Mouse (Mus musculus) liver, embryonic 14.5 days (tissue): ENCODE measurements at regions not wholly inside any gene's neighbourhood (a gene's known extent, or its start where the extent isn't known, plus 50 kb on each side); places are given as distances from the start of the nearest gene placed in this dataset.

Source experiments
- ATAC-seq: fragments of 200-750 bp; cut with Nextera tagmentation; 2 replicates; pipeline ENCODE4 v1.8.0; 2017; ENCODE audit warnings: moderate number of reproducible peaks, mild to moderate bottlenecking, moderate library complexity; ENCODE audit not compliant: insufficient read depth
- DNase-seq, 3 experiments: peaks; one replicate each; pipeline ENCODE4 v3.0.0-alpha.2; 2012 to 2013; ENCODE audit warnings: low read depth in 3 of 3, low spot score in 3 of 3
- H3K27ac ChIP-seq: fragments of 300-500 bp; sonication (generic); 2 replicates; pipeline ENCODE4 v1.5.1; 2014; ENCODE audit warnings: moderate library complexity, mild to moderate bottlenecking, control low read depth, inconsistent platforms
- H3K27me3 ChIP-seq: fragments of 300-500 bp; sonication (generic); 2 replicates; pipeline ENCODE4 v1.6.1; 2014; ENCODE audit warnings: mild to moderate bottlenecking, low read length, moderate library complexity; ENCODE audit not compliant: control insufficient read depth, insufficient read depth
- H3K36me3 ChIP-seq: fragments of 300-500 bp; sonication (generic); replicated peaks from 2 replicates; pipeline ENCODE4 v1.6.1; 2014; ENCODE audit warnings: low read depth; ENCODE audit not compliant: control insufficient read depth, insufficient read depth
- H3K4me1 ChIP-seq, 2 experiments: fragments of 200-500 bp in 1 of 2; fragments of 300-500 bp in 1 of 2; sonication (generic) in 1 of 2; replicated peaks; 2 replicates each; pipeline ENCODE4 v1.6.1; 2012 to 2014; ENCODE audit warnings: antibody characterized with exemption in 1 of 2, inconsistent platforms in 1 of 2, low read length in 1 of 2; ENCODE audit not compliant: control insufficient read depth in 2 of 2, insufficient read depth in 2 of 2
- H3K4me2 ChIP-seq: fragments of 300-500 bp; sonication (generic); 2 replicates; pipeline ENCODE4 v1.6.1; 2014; ENCODE audit warnings: low read depth, mild to moderate bottlenecking, control low read depth, moderate library complexity
- H3K4me3 ChIP-seq, 2 experiments: fragments of 200-500 bp in 1 of 2; fragments of 300-500 bp in 1 of 2; sonication (generic) in 1 of 2; 2 replicates each; pipeline ENCODE4 v1.5.1; 2012 to 2014; ENCODE audit warnings: low read depth in 2 of 2, low read length in 2 of 2, mild to moderate bottlenecking in 2 of 2, control low read depth in 1 of 2, inconsistent platforms in 1 of 2, moderate library complexity in 1 of 2; ENCODE audit not compliant: insufficient read depth in 1 of 2
- H3K9ac ChIP-seq: fragments of 300-500 bp; sonication (generic); replicated peaks from 2 replicates; pipeline ENCODE4 v1.6.1; 2014; ENCODE audit warnings: mild to moderate bottlenecking, control low read depth, moderate library complexity
- H3K9me3 ChIP-seq: fragments of 300-500 bp; sonication (generic); 2 replicates; pipeline ENCODE4 v1.6.1; 2016; ENCODE audit warnings: low read length, mixed read lengths; ENCODE audit not compliant: control insufficient read depth
- CTCF ChIP-seq: IDR thresholded peaks from 2 replicates; pipeline ENCODE4 v1.5.1; 2016; ENCODE audit warnings: antibody characterized with exemption, low read depth, control low read depth
- EP300 ChIP-seq: IDR thresholded peaks from 2 replicates; pipeline ENCODE4 v1.6.1; 2016; ENCODE audit warnings: antibody characterized with exemption, low read depth
- WGBS: fragments of 180-500 bp; shearing (Covaris S2); extraction: QIAGEN DNeasy Blood & Tissue Kit; methylation state at CpG from one replicate; pipeline ENCODE4 v1.1.7; 2014; ENCODE audit not compliant: insufficient replicate concordance; 5-methylcytosine and 5-hydroxymethylcytosine counted together

GRCm38 (mm10) chr7:73120276-73120675 is 255.0 kb upstream of the Rgma start:
- H3K9me3 ChIP-seq = no peaks in the 10 kb centered on the region
- DNase-seq = no peak
- no peaks in the 10 kb centered on the region for H3K4me1 ChIP-seq
- no peak overlapping the region for H3K4me3 ChIP-seq
- H3K27me3 ChIP-seq = no peaks in the 10 kb centered on the region
- WGBS = 74% methylated on average over 9 of the region's 9 CpGs
- H3K27ac ChIP-seq = no peak overlapping the region
- H3K36me3 ChIP-seq = no peaks in the 10 kb centered on the region
- no peak for TF ChIP-seq CTCF
- TF ChIP-seq EP300 = no peak
- no peak overlapping the region for H3K4me2 ChIP-seq
- no peak overlapping the region for H3K9ac ChIP-seq
- ATAC-seq = no peak

GRCm38 (mm10) chr7:73124976-73125375 is 250.3 kb upstream of the Rgma start:
- 44% methylated on average over 2 of the region's 2 CpGs for WGBS
- Histone ChIP-seq H3K4me2 (no peak overlapping the region), H3K4me1 (no peaks in the 10 kb centered on the region), H3K36me3 (no peaks in the 10 kb centered on the region), H3K9me3 (no peaks in the 10 kb centered on the region), H3K27me3 (no peaks in the 10 kb centered on the region), H3K9ac (no peak overlapping the region), H3K4me3 (no peak overlapping the region), H3K27ac (no peak overlapping the region)
- no peak for TF ChIP-seq EP300
- no peak for TF ChIP-seq CTCF
- ATAC-seq (no peak), DNase-seq (no peak)

GRCm38 (mm10) chr7:73125864-73126263 is 249.4 kb upstream of the Rgma start:
- Histone ChIP-seq H3K4me3 (no peak overlapping the region), H3K4me1 (no peaks in the 10 kb centered on the region), H3K9ac (no peak overlapping the region), H3K27me3 (no peaks in the 10 kb centered on the region), H3K9me3 (no peaks in the 10 kb centered on the region), H3K27ac (no peak overlapping the region), H3K36me3 (no peaks in the 10 kb centered on the region), H3K4me2 (no peak overlapping the region)
- TF ChIP-seq CTCF (no peak), EP300 (no peak)
- no peak for ATAC-seq
- DNase-seq = no peak
- 23% methylated on average over 11 of the region's 11 CpGs for WGBS

- no peak overlapping the region for H3K27ac ChIP-seq
- ATAC-seq = no peak
- no peaks in the 10 kb centered on the region for H3K36me3 ChIP-seq
- no peak overlapping the region for H3K4me2 ChIP-seq
- no peak overlapping the region for H3K9ac ChIP-seq
- no peak for DNase-seq
- WGBS = 57% methylated on average over 6 of the region's 6 CpGs
- H3K9me3 ChIP-seq = no peaks in the 10 kb centered on the region
- H3K4me1 ChIP-seq = no peaks in the 10 kb centered on the region
- H3K4me3 ChIP-seq = no peak overlapping the region
- H3K27me3 ChIP-seq = no peaks in the 10 kb centered on the region
- TF ChIP-seq EP300 = no peak
- TF ChIP-seq CTCF = no peak
These were observed 239.5 kb upstream of the Rgma start for GRCm38 (mm10) chr7:73135786-73136185.

DNA sequence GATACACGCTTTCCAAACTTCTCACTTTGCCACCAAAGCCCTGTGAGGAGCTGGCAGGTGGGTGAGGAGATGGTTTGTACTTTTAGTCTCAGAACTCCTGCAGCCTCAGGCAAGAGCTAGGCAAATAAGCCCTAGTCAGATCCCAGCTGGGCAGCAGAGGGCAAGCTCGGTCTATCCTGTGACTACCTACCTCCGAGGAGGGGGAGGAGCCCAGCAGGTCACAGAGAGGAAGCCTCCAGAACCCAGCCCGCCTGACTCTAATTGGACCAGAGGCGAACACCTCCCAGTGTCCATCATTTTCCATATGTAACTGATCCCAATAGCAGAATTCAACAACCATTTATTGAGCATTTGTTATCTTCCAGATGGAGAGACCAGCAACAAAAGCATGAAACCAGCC is 237.0 kb upstream of the Rgma start:
- Histone ChIP-seq H3K27me3 (peaks cover 2% of the 10 kb centered on the region; the same call in 1 of the 2 replicates), H3K27ac (no peak overlapping the region), H3K4me3 (no peak overlapping the region), H3K4me1 (no peaks in the 10 kb centered on the region), H3K9ac (no peak overlapping the region), H3K4me2 (no peak overlapping the region), H3K9me3 (no peaks in the 10 kb centered on the region), H3K36me3 (no peaks in the 10 kb centered on the region)
- TF ChIP-seq CTCF (no peak), EP300 (no peak)
- DNase-seq (no peak), ATAC-seq (no peak)
- WGBS = 15% methylated on average over 5 of the region's 5 CpGs
